Mouse (Mus musculus) heart, postnatal 4 days (tissue): ENCODE measurements at regions not wholly inside any gene's neighbourhood (a gene's known extent, or its start where the extent isn't known, plus 50 kb on each side); places are given as distances from the start of the nearest gene placed in this dataset.

ENCODE experiments used
- DNase-seq: peaks from one replicate; pipeline ENCODE4 v3.0.0; 2021

DNA sequence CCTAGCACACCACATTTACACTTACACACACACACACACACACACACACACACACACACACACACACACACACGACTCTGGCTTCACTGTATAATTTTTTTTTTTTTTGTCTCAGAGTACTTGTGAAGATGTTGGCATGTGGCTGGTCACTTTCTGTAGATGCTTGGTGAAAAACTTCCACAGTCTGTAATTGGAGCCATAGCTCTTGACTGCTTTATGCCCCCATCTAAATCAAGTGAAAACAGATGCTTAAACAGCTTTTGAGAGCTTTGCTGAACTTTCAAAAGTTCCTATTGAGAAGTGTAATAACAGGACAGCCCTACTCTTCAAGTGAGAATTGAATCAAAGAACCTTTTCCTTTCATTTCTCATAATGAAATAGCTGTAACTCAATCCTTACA is 317.7 kb downstream of the Gm21750 start:
- no peak for DNase-seq

DNA sequence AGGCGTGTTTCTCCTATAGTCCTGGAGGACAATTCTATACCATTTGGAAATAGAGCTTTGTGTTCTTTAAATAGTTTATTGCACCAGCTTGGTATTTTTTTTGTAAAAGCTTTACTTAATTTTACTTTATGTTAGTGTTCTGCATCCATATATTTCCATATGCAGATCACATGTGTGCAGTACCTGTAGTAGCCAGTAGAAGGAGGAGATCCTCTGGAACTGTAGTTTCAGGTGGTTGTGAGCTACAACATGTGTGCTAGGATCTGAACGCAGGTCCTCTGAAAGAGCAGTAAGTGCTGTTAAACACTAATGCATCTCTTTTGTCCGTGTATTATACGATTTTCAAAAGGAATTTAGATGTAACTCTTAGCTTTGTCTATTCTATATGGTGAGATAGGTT is 335.2 kb downstream of the Gm21750 start:
- DNase-seq, result no peak

DNA sequence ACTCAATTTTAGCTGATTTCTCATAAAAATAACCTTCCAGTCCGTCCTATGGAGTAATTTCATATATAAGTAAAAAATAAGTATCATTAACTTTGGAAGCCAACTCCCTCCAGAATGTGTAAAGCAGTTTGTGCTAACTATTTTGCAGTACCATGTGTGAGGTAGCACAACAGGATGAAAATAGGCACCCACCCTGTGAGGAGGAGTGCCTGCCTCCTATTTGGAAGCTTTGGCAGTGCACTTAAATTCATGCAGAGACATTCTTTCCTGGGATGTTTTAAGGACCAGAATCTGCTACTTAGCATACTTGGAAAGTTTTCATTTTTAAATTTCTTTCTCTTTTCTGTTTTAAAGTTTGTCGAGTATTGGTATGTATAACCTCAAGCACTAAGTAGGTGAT is 336.8 kb downstream of the Gm21750 start:
- DNase-seq, result no peak

DNA sequence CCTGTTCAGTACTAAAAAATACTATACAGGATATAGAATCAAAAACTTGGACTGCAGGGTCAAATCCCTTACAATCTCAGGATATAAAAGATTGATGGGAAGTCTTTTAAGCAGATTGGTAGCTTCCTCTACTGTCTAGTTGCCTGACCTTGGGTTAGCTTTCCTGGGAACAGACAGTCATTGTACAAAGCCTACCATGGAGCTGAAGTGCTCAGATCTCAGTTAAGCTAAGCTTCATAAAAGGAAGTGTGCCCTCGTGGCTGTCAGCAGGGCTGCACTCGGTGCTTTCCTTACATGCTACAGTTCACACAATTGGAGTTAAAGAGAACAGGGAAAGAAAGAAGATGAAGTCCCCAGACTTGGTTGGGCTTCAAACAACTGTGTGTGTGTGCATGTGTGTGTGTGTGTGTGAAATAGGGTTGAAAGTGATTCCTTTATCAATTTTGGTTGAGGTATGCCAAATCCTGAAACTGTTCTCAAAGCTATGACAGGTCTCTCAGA is 338.4 kb downstream of the Gm21750 start:
- DNase-seq, result no peak

DNA sequence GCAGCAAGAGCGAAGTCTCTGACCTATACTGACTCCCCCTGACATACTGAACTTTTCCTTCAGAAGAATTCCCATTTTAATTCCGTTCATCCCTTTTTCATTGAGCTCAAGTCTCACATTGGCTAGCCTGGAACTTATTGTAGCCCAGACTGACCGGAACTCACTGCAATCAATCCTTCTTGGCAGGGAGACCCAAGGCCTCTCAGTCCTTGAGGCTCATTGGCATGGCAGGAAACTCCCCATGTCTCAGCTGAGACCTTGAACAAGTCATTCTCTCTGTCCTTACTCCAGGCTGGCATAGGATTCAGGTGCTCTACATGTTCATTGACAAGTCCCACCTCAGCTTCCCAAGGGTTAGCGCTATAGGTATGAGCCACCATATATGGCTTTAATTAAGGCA is 345.9 kb downstream of the Gm21750 start:
- no peak for DNase-seq

DNA sequence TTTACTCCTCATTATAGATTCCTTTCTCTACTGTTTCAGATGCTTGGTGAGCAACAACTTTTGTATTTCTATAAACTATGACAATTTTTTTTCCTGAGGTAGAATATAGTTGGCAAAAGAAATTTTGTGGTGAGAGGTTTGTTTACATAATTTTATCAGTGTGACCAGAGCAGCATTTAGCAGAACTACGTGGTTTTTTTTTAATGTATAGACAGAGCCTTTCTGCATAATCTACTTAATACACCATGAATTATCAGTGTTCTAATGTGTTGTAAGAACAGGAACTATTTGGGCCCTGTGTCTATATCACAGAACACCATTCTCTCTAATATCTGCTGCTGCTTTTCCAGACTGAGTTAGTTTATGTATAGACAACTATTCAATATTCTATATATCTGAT is 350.5 kb downstream of the Gm21750 start:
- DNase-seq, result no peak

DNA sequence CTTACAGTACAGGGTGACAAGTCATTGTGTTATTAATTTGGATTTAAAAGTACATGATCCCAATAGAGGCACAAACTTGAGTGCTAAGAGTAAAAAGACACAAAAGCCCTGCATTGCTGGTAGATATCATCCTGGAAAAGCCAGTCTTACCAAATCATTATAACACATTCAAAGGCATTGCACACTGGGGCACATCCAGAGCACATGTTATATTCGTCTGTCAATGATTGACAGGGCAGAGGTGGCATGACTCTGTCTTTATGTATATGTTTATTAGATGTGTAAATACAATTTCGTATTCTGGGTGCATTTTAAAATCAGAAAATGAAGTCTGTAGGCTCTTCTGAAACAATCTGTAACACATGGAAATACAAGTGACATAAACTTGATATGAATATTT is 358.4 kb downstream of the Gm21750 start:
- DNase-seq, result no peak

DNA sequence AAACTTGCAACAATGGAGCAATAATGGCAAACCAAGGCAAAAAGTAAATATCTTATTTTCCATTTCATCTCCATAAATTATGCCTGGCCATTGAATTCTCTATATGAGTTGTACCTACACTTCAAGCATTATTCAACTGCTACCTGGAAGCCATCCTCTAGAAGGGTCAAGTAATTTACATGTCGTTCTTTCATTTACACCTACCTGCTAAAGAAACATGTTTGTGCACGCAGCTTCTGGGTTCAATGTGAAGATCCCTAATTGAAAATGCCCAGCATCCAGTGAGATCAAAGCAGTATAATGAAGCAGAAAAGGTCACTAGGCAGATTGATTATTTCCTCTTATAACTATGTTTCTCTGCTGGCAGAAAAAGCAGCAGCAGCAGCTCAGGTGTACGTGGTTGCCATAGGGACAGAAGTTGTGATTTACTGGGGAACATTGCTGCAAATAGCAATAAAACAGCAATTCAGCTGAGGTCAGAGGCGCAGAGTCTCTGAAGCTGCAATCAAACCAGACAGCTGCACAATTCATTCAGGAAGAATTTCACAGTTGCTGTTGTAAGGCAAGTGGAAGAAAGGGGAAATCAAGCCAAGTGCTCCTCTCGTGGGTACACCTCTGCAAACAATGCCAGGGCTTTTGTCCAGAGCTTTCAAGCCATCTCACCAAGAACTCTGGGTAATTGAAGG is 386.1 kb downstream of the Gm21750 start:
- DNase-seq, result no peak

DNA sequence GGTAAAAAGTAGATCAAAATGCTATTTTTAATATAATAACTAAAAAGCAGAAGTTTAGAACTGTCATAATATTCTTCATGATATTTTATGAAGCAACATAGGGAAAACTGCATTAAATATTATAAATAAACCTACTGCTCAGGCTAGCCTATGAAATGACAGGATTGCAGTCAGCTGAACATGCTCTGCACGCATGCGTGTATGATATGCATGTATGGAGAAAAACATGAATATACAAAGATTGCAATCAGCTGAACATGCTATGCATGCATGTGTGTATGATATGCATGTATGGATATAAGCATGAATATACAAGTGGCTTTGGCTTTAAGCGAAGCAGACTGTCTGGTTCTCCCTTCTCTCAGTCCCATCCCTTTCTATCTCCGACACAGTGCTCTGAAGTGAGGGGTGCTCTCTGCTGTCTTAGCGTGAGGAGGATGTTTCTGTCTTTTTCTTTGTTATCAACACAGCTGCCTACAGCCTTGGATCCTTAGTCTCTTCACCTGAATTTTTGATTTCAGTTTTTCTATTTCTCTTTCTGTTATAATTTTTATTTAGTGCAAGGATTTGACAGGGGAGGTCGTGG is 386.8 kb downstream of the Gm21750 start:
- DNase-seq, result no peak

DNA sequence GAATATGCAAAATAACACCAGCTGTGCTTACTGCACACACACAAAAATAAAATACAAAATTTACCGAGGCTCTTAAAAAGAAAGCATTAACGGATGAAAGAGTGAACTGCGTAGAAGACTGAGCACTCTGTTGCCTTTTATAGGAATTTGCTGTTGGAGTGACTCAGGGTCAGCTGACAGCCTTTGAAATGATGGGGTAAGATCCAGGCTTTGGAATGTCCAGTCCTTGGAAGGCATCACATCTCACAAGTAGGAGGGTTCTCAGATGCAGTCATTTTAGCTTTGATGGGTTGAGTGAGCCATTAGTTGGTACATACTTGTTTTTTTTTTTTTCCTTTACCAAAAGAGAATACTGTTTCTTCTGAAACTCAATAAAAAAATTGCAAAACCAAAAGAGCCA is 387.4 kb downstream of the Gm21750 start:
- DNase-seq, result no peak

DNA sequence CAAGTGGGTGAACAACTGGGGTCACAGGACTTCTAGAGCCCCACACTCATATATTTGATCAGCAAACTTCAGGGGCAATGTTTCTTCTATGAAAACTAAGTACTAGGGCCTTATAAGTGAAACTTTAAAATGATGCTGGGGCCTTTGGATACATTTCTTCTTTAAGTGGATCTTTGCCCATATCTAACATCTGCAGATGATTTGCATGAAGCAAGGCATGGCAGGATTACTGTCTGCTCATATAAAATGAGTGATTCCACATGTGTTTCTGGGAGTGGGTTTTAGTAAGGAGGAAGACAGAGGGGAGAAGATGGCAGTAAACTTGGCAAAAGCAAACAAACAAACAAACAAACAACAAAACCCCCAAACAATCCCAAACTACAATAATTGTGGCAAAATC is 405.0 kb downstream of the Gm21750 start:
- DNase-seq, result no peak

DNA sequence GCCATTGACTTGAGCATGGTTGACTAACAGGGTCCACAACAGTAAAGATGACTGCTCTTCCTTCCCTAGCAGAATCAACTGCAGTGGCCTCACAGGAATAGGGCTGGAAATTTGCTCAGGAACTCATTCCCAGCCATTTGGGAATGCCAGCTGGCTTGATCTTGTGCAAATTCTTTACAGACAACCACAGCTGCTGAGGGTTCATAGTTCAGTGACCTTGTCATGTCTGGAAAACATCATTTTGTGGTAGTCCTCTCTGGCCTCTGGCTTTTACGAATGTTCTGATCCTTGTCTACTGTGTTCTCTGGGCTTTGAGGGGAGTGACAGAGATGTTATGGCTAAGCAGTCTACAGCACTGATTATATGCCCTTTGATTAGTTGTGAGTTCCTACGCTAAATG is 432.0 kb downstream of the Gm21750 start:
- DNase-seq, result no peak

DNA sequence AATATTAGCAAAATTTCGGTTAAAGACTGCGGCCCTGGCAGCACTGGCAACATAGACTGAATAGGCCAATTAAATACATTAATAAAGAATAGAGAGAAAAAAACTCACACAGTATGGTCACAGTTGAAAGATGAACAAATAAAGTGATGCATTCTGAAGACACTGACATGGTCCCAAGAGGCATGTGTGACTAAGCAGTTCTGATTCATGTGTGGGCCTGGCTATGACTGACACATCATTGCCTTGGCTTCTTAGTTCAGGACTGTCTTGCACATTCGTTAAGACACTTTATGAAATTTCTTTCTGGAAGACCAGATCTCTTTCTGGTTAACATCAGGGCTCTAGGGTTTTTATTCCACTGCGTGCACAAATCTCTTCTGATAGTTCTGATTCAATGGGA is 438.7 kb downstream of the Gm21750 start:
- DNase-seq, result no peak

DNA sequence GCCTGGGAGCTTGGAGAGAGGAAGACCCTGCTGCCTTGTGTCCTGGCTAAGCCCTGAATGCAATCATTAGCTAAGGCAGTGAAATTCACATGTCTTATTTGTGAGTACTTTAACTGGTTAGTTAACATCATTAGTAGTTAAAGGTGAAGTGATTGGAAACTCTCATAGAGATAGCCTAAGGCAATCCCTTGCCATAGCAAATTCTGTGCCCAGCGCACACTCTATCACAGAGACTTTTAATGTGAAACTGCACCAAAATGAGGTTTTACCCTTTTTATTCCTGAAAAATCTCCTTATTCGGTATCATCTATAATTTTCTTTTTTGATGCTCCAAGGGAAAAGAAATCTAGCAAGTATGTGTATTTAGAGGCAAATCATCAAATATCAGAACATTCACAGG is 451.6 kb downstream of the Gm21750 start:
- no peak for DNase-seq

DNA sequence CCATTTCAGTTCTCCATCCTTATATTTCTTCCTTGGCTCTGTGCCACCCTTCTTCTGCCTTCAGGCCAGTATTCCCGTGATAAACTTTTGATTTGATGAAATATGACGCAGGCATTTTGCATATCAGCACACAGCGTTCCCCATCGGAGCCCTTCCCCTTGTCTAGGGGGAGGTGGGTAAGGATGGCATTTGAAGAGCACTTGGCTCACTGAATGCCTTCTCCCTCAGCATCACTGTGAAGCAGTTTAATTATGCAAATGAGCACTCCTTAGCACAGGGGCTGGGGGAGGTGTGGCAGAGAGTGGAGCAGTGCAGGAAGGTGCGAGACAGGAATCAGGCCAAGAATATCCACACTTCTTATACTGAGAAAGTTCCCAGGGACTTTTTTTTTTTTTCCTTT is 452.1 kb downstream of the Gm21750 start:
- DNase-seq, result no peak

DNA sequence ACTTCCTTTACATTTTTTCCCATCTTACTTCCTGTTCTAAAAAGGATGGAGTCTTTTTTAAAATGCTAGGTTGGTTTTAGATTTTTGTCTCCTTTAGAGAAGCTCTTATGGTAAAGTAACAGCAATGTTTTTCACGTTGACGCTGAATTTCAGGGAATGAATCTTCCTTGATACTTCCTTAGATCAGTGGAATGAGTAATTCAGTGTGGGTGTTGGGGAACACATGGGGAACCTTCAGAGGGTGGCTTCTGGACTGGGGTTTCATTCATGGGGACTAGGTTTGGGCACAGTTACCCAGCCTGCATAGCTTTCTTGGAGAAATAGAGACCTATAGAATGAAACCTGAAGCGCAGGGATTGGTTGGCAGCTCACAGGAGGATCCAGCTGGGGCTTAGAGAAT is 452.5 kb downstream of the Gm21750 start:
- no peak for DNase-seq

DNA sequence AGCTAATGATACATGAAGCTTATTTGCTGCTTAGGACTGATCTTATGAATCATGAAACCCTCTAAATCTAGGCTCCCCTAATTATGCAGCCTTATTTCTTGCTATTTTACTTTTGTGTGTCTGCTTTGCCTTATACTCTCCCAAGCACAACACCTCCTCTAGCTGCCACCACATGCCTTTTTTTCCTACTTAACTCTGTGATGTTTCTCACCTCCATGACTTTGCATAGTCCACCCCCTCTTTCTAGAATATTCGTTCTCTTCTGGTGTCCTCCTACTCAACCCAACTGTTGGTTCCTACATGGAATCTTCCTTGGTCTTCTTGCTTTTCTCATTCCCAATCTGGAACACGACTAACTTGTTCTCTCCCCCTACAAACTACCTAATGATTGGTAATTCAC is 456.7 kb downstream of the Gm21750 start:
- no peak for DNase-seq

DNA sequence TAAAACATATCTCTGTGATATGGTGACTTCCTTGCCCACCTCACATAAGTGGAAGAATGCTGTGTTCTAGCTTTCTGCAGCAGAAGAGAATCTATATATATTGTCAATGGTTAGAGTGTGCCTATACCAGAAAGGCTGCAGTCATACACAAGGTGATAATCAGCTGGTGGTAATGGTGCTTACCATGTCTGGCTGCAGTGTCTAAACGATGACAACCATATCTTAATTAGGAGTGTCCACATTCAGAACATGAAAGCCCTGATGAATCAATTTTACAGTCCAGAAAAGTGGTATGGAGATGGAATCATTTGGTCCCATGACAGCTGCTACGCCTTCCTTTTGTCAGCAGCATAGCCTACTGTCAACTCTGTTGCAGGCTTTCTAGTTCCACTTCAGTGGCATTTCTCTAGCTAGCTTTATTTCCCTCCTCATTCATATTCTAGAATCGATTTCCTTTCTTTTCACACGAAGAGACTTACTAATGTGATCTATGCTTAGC is 484.2 kb downstream of the Gm21750 start:
- DNase-seq, result no peak

DNA sequence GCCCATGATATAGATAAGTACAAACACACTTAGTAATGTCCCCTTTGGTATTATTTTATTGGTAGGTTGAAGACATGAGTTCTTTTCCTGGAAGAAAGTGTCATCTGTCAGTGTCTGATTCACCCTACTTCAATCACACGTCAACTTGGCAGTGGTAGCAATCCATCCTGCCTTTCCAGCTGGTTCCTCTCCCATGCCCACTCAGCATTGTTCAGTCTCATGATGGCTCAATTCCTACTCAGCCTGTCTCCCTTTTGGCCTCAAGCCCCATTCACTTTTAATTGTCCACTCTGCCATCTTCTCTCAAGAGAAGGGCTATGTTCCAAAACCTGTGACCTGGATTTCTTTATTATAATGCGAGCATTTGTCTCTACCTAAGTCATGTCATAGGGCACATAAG is 474.4 kb upstream of the Htr2a start:
- no peak for DNase-seq

DNA sequence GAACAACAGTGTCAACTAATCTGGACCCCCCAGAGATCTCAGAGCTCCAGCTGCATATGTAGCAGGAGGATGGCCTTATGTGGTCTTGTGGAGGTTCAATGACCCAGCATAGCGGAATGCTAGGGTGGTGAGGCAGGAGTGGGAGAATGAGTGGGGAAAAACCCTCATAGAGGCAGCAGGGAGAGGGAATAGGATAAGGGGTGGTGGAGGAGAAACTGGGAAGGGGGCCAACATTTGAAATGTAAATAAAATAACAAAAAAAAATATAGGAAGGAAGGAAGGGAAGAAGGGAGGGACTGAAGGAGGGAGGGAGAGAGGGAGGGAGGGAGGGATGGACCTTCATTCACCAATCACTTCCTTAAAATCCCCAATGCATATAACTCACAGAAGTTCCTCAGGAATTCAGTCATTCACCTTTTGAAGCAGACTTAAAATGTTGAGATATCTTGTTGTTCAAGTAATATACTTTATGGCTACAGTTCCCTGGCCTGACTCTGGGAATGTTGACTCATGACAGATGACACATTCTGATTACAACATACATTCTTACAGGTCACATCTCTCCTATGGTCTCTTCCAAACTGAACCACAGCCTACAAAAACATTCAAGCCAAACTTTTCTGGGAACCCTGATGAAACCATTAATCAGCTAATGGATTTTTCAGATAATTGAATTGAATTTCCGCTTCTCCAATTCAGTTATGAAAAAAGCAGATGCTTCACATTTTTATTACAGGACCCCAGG is 471.3 kb upstream of the Htr2a start:
- DNase-seq, result no peak

DNA sequence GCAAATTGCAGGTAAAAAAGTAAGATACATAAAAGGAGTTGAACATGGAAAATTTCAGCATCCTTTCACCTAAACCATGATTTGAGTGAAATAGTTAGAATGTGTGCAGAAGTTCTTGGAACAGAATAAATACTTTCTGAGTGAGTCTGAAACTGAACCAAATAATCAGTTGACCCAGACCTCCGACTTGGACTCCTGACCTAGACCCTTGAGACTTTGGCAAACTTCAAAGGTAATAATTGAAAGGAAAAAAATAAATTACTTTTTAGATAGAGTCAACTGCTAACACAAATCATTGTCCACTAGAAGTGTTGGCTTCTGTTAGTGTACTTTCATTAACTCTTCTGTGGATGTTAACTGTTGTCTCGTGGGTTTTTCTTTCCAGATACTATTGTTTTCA is 460.6 kb upstream of the Htr2a start:
- DNase-seq, result no peak

DNA sequence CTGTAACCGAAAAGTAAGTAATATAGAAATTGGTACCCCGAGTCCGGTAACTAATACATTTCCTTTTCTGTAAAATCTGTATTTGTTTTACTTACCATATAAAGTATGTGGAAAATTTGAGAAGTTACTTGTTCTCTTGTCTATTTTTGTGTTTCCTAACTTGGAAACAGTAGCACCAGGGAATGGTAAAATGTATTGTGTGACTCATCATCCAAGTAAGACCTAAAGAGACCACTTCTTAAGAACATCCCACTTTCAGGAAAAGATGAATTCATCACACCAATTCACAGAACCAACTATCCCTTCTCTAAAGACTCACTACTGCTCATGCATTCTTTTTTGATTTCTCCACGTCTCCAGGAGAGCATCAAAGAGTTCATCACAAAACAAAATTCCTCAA is 457.6 kb upstream of the Htr2a start:
- DNase-seq, result no peak

DNA sequence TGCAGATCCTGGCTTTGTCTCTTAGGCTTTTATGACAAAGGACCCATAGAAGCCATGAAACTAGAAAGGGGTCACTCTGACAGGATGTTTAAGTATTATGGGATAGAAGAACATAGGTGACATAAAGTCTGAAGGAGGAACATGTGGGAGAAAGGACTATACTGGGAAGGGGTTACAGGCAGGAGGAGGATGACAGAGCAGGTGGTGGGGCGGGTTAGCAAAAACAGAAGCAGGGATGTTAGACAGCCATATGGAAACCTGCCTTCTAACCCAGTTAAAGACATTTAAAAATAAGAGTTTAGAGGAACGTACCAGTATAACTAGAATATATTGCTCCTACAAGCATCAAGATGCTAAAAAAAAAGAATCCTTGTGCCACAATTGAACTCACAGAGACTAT is 438.9 kb upstream of the Htr2a start:
- DNase-seq, result no peak

DNA sequence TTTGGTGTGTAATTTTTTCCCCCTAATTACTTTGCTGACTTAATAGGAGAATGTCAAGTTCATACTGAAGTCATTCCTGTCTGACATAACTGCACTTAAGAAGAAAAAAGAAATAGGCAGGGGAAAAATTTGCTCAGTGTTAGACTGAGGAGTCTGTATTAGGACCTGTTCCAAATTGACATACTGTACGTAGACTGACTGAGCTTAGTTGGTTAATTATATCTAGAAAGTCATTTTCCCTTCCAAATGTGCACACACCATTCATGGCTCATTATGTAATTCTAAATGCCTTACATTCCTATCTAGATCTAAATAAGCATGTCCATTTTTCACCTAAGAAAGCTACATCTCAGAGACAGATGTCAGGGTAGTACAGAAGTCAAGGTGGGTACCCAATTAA is 435.6 kb upstream of the Htr2a start:
- DNase-seq, result no peak
